Mouse (Mus musculus): ENCODE data around the gene Ermp1. TPM values are rescaled to one million over a fixed set of nuclear protein-coding genes. Genes with fewer than 3 reads are reported as not detected.

Ermp1 gene
- total RNA-seq, 2 experiments from 2014 or later = 9.5 to 12.7 TPM

GRCm38 (mm10) chr19:29661974-29662580 is 13.9 kb upstream of the Ermp1 start:
- no peak for DNase-seq

GRCm38 (mm10) chr19:29660835-29661764 is 12.9 kb upstream of the Ermp1 start:
- no peak for DNase-seq

GRCm38 (mm10) chr19:29659705-29660104 is 11.5 kb upstream of the Ermp1 start:
- DNase-seq = no peak

GRCm38 (mm10) chr19:29658836-29659235 is 10.6 kb upstream of the Ermp1 start:
- no peak for DNase-seq

GRCm38 (mm10) chr19:29657558-29657957 is 9.3 kb upstream of the Ermp1 start:
- no peak for DNase-seq

- DNase-seq = no peak
These were observed 8.8 kb upstream of the Ermp1 start for GRCm38 (mm10) chr19:29657033-29657432.

GRCm38 (mm10) chr19:29656620-29657019 is 8.4 kb upstream of the Ermp1 start:
- no peak for DNase-seq

GRCm38 (mm10) chr19:29656029-29656428 is 7.8 kb upstream of the Ermp1 start:
- DNase-seq = no peak

GRCm38 (mm10) chr19:29655148-29655547 is 6.9 kb upstream of the Ermp1 start:
- DNase-seq = no peak

GRCm38 (mm10) chr19:29653768-29654265 is 5.6 kb upstream of the Ermp1 start:
- no peak for DNase-seq

GRCm38 (mm10) chr19:29649683-29650082 is 1.5 kb upstream of the Ermp1 start:
- no peak for DNase-seq

GRCm38 (mm10) chr19:29648550-29648914 is 317 bp upstream of the Ermp1 start:
- no peak for DNase-seq

DNA sequence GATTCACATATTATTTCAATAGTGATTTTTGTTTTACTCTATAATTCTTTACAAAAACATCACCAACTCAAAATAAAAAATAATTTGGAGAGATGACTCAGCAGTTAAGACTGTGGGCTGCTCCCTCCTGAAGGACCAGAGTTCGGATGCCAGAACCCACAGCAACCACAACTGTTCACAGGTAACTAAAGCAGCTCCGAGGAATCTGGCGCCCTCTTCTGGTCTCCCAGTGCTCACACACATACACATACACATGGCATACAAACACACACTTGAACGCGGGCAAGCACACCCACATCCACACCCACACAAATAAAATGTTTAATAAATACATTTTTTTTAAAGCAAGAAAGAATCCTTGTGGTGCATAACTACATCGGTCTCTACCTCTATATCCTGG is 3.5 kb downstream of the Ermp1 start:
- DNase-seq = no peak

- DNase-seq = no peak
These were observed 4.9 kb downstream of the Ermp1 start for GRCm38 (mm10) chr19:29643194-29643922.

- no peak for DNase-seq
These were observed 6.0 kb downstream of the Ermp1 start for GRCm38 (mm10) chr19:29642211-29642610.

GRCm38 (mm10) chr19:29641510-29641909 is 6.7 kb downstream of the Ermp1 start:
- no peak for DNase-seq

GRCm38 (mm10) chr19:29641055-29641454 is 7.2 kb downstream of the Ermp1 start:
- peak; percentile 18 to 22 for DNase-seq

DNA sequence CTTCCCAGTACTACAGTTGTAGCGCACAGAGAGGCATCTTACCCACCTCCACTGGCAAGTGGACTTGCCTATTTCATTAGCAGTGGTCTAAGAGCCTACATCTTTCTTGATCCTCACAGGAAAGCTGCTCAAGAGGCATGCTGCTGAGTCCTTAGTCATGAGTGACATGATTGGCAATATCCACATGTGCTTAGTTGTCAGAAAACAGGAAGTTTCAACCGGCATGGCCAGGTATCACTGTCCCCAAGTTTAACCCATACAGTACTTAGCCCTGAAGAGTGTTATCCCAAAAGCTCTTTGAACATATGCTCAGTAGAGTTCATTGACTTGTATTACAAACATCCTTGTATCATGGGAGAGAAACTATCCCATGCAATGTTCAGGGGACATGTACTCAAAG is 36.1 kb downstream of the Ermp1 start:
- DNase-seq = no peak

DNA sequence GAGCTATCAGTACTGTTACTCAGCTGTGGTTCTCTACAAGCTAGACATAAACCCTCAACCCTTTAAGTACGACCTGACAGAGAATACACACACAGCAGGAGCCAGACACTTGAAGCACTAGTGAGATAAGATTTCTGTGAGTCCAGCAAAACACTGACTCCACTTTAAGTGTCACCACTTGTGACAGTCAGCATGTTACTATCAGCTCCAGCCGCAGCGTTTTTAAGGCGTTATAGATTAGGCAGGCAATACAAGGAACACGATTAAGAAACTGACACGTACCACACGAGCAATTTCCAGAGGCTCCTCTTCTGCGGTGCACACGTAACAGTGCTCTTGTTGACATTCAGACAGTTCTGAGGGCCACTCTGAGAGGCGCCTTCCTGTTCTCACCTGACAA is 37.3 kb downstream of the Ermp1 start:
- peak; percentile 15 for DNase-seq

- no peak for DNase-seq
These were observed 40.0 kb downstream of the Ermp1 start for GRCm38 (mm10) chr19:29608212-29608611.

GRCm38 (mm10) chr19:29607521-29607920 is 40.7 kb downstream of the Ermp1 start:
- no peak for DNase-seq

- no peak for DNase-seq
These were observed 43.6 kb downstream of the Ermp1 start for GRCm38 (mm10) chr19:29604653-29605052.
